Mouse (Mus musculus): ENCODE measurements at regions not wholly inside any gene's neighbourhood (a gene's known extent, or its start where the extent isn't known, plus 50 kb on each side); places are given as distances from the start of the nearest gene placed in this dataset.

DNA sequence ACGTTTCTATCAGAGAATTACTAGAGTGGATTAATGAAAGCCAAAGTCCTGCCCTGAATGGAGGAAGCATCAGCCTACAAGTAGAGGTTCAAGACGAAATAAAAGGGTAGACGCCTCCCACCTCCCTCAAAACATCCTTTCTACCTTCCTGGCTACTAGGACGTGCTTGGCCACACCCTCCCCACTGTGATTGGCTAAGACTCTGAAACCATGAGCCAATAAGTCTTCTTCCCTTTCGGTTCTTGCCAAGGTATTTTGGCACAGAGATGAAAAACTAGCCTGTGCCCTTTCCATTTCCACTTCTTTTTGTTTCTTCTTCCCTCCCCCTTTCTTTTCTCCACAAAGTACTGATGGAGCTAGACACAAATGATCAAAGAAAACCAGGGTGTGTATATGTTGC, 160.3 kb upstream of the Prickle1 start:
- TF ChIP-seq POLR2A (IDR thresholded peaks at IDR 0.05; ENCODE audit: insufficient read depth, low read length), result no peak
- no peak for TF ChIP-seq CTCF (IDR thresholded peaks at IDR 0.05; ENCODE audit: low read depth, low read length)
